Mouse (Mus musculus) c-Kit-positive CD71-positive TER-119-negative erythroid progenitor cells, embryonic 14.5 days (primary cell): ENCODE data around the gene Glud1.

Experiments
- DNase-seq: peaks from one replicate; pipeline ENCODE4 v3.0.0-alpha.2; 2013; ENCODE audit warnings: low read depth

Glud1 gene

DNA sequence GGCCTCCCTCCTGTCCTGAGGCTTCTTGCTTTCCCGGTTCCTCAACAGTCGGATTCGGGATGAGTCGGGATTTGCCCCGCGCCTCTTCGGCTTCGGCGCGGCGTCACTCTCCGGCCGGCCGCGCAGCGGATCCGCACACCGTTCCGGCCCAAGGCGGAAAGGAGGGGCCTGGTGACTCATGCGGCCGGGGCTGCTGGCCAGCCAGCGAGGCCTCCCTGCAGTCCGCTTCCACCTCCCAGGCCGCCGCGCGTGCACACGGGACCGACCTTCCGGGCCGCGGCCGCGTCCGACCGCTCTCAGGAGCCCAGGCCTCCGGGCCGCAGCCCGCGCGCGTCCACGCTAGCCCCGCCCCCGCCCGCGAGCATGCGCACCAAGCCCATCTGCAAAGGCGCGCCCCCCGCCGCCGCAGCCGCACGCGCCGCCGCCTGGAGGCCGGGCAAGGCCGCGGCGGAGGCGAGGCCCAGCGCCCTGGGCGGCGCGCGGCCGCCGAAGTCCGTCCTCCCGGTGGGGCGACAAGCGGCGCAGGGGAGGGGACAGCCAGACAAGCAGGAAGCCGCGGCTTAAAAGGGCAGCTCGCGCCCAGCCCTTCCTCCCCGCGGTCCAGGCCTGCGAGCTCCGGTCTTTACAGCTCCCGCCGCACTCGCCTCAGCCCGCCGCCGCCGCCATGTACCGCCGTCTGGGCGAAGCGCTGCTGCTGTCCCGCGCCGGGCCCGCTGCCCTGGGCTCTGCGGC lies at the start of gene Glud1, which contains the start of gene Shld2:
TSS of gene Glud1 (plus strand) at position 494 of the 732 bp plus-strand sequence.
TSS of gene Shld2 (minus strand) at position 260 of the 732 bp plus-strand sequence.
- DNase-seq: peak; percentile 74

DNA sequence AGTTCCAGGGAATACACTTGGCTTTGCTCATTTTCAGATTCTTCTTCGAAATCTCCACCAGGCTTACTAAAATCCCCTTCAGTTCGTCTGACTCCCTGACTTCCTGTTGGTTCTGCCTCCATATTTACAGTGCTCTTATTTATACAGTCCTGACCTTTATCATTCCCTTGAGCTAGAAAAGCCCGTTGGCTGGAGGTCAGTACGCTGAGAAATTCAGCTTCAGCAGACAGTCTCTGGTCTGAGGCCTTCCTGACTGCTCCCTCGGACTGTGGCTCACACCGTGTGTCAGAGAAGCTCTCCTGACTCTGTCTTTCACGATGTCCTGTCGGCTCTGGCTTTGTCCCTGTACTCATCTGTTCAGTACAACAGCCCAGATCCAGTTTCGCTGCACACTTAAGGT lies 42.5 kb upstream of the Glud1 start:
- DNase-seq: no peak

DNA sequence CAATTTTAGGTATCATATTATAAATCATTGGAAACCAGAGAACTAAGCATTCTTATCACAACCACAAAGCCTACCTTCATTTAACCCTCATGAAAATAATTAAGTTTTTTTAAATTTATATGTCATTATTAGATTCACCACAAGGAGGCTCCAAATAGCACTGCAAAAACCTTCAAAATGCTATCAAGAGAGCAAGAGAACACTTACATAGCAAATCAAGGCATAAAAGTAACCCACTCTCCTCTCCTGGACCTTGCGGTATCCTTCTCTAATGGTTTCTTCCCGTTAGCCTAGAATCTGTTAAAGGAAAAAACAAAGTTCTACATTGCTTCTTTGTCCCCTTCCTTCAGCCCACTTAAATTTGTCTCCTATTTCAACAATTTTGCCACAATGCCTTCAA lies 37.2 kb upstream of the Glud1 start:
- peak; percentile 16 for DNase-seq

DNA sequence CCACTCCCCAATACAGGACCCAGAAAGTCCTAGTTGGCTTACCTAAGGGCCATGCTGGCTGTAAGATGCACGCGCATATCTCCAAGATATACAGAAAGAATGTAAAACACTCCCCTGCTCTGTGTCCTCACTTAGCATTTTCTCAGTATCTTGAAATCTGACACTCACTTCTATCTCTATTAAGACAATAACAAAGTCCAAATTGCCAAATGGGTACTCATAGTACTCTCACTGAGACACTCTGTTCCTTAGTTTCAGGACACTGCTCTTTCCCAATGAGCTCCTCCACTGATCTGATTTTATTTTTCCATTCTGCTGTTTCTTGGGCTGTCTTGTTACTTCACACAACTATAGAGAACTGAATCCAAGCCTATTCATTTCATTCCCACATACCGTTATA lies 36.4 kb upstream of the Glud1 start:
- DNase-seq: no peak

DNA sequence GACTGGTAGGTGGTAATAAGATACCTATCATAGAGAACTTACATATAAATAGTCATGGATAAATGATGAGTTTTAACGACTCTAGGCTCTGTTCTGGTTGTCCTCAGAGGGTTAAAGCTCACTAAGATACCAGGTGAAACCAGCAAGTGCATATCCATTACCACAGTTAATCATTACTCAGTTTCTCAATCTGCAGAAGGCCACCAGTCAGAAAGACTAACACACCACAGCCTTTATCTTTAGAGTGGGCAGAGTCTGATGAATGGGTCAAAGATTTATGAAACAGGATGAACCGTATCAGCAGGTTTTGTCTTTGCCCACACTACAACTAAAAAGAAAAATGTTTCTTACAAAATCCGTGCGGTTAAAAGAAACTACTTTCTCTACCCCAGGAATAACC lies 35.3 kb upstream of the Glud1 start:
- DNase-seq: no peak

DNA sequence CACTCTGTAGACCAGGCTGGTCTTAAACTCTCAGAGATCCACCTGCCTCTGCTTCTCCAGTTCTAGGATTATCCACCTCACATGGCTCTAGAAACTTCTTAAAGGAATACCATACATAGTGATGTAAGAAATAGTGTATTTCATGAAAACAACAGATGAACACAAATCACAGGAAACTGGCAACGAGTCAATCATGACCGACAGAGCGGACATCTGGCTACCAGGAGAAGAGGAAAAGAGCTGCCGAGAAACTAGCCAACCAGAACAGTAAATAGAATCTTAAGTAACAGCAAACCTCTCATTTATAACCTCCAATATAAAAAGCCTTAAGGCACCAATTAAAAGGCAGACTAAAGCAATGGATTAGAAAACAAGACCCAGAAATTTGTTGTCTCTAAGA lies 30.8 kb upstream of the Glud1 start:
- DNase-seq: no peak

DNA sequence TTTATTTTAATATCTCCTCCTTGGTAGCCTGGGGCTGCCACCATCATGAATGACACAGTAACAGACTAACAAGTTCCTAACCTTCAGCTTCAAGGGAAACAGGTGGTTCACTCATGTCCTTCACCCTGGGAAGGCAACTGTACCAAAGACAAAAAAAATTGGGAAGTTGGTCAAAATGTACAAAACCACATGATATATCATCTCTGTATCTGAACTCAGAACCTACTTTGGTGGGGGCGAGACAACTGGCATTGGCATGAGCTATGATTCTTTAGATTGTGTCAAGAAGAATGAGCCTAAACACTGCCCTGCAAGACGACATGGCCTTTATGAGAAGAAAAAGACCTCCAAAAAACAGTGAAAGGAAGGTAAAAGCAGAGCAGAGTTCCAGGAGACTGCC lies 29.7 kb upstream of the Glud1 start:
- DNase-seq: no peak

DNA sequence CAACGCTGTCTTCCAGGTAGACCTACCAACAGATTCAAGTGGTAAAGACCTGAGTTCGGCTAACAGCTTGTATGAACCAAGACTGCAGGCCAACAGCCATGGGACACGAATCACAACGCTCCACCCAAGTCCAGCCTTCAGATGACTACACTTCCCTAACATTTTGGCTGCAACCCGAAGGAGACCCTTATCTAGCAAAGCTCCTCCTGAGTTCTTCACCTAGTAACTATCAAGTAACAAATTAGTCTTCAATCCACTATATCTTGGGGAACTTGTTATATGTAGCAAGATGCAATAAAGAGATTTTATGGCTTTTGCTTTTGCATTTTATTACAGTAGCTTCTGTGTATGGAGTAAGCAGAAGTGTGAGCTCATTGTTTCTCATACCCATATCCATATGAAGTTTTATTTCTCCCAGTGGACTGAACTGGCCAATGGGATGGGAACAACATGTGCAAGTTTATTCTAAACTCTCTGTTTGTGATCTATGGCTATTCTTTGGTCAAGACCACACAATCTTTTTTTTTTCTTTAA lies 28.7 kb upstream of the Glud1 start:
- DNase-seq: no peak

DNA sequence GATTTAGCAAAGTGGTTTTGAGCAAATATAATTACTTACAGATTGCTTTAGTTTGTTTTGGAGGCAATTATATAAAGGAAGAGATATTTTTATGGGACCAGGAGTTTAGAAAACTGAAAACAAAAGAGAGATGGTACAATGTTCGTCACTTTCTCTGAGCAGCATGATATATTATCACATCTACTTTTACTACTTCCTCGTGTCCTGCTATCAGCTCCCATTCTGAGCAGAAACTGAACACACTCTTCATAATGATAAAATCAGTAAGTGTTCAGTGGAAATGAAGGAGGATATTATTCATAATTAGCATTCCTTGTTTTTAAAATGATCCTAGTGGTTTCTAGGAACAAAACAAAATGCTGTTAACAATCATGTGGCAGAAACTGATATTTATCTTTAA lies 22.1 kb upstream of the Glud1 start:
- no peak for DNase-seq

DNA sequence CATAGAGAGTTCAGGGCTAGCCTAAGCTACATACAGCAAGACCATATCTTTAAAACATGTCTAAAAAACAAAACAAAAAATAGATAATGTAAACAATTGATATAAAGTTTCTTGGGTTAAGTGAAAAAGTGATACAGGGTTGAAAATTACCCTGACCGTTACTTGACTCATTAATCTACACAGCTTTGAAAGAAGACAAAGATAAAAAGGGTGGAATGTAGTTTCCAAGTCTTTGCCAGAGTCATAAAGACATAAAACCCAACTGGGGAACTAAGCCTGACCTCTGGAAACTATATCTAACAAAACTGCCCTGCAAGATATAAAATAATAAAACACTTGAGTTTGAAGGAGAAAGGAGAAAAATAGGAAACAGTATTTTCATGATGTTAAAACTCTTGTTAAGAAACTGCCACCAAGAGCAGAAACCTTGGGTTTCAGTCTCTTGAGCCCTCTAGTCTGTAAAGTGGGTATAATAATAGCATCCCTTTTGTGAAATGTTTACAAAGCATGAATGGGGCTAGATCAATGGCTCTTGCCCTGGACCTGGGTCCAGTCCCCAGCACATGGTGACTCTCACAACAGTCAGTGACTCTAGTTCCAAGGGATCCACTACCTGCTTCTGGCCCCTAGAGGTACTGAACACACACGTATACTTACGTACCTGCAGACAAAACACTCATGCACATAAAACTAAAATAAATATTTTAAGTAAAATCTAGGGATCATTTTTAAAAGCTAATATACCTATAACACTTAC lies 21.1 kb upstream of the Glud1 start:
- no peak for DNase-seq

DNA sequence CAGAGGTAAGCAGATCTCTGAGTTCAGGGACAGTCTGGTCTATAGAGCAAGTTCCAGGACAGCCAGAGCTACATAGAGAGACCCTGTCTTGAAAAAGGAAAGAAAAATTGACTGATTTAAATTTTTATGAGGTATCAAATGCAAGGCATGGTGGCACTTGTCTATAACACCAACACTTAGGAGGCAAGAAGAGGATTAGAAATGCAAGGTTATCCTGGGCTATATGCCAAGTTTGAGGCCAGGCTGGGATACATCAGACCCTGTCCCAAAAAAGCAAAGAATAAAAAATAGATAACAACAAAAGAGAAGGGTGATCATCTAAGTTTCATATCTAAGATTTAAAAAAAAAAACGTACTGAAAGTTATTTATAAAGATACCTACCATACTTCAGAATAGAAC lies 20.3 kb upstream of the Glud1 start:
- DNase-seq: no peak

DNA sequence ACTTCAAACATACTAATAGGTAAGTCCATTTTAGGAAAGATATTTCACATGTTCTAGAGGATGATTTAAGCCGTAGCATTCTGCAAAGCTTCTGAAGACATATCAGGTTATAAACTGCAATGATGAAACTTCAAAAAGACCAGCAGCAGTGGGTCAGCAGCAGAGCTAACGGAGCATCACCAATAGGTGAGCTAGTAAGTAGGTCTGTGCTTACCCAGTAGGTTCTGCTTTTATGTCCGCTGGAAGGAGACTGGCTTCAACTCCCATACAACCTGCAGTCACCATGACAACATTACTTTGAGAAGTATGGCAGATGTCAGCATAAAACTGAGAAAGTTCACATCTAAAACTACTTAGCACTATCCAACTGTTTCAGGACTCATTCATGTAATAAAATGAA lies 16.9 kb upstream of the Glud1 start:
- DNase-seq: no peak

DNA sequence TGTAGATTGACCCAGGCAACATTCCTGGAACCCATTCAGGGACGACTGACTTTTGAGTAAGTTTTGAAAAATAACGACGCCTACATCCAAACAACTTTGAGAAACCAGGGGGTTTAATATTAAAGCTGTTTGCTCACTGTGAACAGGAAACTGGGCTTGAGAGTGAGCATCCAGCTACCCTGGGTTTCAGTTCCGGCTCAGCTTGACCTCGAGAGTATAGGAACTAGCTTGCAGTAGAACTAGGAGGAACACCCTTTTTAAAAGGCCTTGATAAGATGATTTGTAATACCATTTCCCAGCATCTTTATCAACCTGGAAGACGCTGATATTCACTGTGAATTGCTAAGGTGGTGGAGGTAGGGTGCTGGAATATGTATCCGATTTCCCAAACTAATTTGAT lies 14.2 kb upstream of the Glud1 start:
- DNase-seq: no peak

DNA sequence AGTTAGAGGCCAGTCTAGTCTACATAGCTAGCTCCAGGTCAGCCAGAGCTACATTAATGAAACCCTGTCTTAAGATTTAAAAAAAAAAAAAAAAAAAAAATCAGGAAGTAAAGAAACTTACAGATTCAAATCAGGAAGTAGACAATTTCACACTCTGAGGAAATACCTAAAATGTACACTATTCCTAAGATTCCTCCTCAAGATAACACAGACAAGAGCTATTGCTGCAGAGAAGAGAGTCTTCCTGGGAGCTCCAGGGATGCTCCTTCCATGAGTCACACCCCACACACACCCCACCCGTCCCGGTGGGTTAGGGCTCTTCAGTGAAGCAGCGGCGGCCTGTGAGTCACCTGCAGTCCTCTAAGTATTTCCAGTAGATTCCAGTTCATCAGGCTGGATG lies 13.5 kb upstream of the Glud1 start:
- DNase-seq: no peak

DNA sequence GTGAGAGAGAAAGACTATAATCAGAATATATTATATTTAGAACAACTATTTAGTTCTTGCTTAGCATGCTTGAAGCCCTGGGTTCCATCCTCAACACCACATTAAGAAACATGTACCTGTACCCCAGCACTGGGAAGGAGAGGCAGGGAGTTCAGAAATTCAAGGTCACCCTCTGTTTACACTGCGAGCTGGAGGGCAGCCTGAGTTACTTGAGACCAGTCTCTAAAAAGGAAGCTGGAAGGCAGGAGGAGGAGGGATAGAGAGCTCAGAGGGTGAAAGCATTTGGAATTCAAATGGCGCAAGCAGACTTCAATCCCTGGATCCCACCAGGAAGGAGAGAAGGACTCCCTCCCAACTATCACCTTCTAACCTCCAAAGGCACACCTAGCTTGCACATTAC lies 12.9 kb upstream of the Glud1 start:
- no peak for DNase-seq

DNA sequence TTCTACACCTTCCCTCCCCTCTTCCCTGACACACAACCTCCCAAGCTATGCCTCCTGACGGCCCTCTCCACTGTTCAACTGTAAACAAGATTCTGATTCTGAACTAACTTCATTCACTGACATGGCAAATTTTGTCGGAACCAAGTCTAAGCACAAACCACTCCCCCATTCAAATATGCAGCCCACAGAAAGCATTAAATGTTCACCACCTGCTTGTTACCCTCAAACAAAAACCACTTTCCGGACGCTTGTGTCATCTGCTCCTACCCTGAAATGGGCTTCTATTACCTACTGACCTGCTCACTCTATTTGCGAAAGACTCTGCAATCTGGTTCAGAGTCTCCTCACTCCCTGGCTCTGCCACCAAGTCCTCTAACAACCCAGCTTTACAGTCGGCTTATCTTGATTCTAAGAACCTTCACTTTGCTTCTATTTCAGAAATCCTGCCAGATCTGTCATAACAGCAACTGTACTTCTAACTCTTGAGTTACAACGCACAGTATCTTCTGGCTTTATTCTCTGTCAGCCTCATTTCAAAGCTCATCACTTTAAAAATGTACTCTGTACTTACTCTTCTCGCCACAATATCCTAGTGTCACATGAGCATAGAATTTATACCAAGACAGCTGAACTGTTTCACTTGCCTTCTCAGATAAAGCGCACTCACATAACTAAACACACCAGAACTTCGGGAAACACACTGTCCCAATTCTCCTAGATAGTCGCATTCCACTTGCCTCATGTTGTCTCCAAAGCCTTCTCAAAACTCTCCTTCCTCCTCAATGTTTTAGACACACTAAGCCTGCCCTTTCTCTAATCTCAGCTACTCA lies 11.4 kb upstream of the Glud1 start:
- DNase-seq: no peak

DNA sequence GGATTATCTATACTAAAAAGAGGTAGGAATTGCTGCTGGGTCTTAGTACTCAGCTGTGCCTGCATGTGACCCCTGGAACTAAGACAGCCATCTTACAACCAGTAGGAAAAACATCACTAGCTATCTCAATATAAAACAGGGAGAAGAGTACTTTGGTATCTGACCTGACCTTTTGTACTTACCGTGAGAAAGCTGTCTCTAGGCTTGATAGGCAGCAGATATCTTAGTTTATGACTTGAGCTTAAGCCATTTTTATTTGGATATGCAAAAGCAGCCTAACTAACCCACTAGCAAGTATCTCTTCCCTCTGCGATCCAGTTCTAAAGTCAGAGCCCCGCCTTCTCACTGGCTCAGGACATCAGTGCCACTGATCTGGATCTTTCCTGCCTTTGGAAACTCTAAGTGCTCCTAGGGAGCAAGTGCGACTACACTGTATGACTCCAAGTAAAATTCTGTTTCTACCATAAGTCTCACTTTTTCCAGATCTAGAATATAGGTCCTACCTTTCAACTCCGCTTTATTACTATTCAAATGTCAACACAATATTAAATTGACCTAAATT lies 7.8 kb upstream of the Glud1 start:
- no peak for DNase-seq

DNA sequence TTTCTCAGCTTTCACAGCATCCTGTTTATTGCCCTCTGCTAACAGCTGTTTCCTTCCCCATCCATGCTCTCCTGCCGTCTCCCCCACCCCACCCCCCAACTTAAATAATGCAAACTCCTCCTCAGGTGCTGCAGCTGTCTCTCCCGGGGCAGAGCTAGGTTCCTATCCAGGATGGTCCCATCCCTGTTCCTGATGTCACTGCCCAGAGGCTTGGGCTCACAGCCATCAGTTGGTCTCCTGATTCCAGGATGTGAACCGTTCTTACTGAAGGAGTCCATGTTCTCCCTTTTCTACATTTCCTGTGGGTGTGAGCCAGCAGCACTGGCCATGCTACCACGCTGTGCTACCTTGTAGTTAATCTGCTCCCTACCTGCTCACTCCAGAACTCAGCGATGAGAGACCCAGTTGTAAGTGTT lies 7.3 kb upstream of the Glud1 start:
- DNase-seq: no peak

DNA sequence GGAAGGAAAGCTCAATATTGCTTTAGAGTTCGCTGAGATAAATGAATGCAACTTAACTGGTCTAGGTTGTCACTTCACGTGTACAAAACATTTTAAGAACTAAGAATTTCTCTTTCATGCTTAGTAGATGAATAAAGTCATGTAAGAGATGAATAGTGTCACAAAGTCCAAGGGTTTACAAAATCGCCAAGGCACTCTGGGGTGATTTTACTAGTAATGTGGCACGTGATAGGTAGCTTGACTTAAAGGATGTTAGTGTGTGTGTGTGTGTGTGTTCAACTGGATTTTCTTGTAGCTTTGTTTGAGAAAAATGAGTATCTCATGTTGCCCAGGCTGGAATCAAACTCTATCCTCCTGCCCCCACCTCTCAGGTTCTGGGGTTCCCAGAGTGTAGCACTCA lies 1.3 kb upstream of the Glud1 start:
- peak; percentile 4 for DNase-seq

DNA sequence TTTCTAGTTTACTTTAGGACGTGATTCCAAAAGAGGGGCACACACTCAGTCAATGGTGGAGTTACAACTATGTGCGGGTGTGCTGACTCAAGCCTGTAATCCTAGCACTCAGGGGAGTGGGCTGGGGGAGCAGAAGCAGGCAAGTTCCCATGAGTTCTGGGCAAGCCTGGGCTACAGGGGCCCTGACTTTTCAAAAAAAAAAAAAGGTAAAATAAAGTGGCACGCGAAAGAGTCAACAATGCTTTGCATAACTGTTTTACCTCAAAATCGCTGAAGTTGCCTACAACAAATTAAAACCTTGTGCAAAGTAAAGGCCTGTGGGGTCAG lies 657 bp upstream of the Glud1 start:
- DNase-seq: no peak

DNA sequence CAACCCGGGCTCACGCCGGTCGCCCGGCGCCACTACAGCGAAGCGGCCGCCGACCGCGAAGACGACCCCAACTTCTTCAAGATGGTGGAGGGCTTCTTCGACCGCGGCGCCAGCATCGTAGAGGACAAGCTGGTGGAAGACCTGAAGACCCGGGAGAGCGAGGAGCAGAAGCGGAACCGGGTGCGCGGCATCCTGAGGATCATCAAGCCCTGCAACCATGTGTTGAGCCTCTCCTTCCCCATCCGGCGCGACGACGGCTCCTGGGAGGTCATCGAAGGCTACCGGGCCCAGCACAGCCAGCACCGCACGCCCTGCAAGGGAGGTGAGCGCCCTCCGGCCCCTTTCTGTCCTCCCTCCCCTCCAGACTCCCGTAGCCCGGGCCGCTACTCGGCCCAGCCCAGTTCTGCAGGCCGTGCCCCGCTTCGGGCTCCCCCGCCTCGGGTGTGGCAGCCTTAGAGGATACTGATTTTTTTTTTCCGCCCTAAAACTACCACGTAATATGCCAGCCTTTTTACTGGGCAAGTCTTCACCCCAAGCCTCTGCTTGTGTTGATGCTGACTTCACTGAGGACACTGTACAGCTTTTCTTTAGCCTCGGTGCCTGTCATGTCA lies 599 bp downstream of the Glud1 start:
- DNase-seq: peak; percentile 31

DNA sequence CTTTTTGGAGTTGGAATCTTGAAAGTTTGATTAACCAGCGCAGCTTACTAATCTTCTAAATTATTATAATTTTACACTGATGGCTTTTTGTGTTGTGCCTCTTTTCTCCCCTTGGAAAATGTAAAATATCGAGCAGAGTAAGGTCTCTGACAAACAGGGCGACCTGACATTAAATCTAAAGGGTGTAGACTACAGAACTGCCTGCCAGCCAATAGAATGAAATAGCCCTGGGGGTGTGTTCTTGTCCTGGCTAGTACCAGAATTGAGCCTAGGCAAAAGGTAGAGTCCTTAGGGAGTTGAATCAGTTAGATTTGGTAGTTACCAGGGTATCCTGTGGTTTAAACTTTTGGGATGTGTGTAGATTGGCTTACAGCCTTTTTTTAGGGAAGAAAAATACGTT lies 1.2 kb downstream of the Glud1 start:
- peak; percentile 8 for DNase-seq
